7 mouse cellular contexts compared by ENCODE assay signal in genomic region chr7:116309456-116309855, GRCm38 (mm10). TPM values are rescaled to one million over a fixed set of nuclear protein-coding genes. Genes with fewer than 3 reads are reported as not detected.
A peak's percentile ranks its signal among the peaks of the same experiment; 100 is the strongest.
DNase-seq lines count a peak whose midpoint lies in the region; ATAC-seq and TF ChIP-seq lines count a peak whose summit lies in the region.

No protein-coding gene starts in this region.

- H3K27me3 ChIP-seq in spleen, adult 2 months (ENCODE audit: control insufficient read depth, insufficient read depth, low read length) = peaks cover 19% of the 10 kb centered on the region
- H3K27me3 ChIP-seq in embryonic facial prominence, embryonic 14.5 days (replicated peaks; ENCODE audit: control insufficient read depth, insufficient read depth, low read length) = peaks cover 35% of the 10 kb centered on the region
- H3K27me3 ChIP-seq in limb, embryonic 13.5 days = peaks cover 41% of the 10 kb centered on the region
- H3K27me3 ChIP-seq in neural tube, embryonic 13.5 days = peaks cover 20% of the 10 kb centered on the region

- no peak for TF ChIP-seq POLR2A in spleen, adult 2 months (IDR thresholded peaks at IDR 0.05; ENCODE audit: low read depth, low read length)

- H3K9me3 ChIP-seq in embryonic facial prominence, embryonic 14.5 days (ENCODE audit: control insufficient read depth, low read length) = no peaks in the 10 kb centered on the region
- no peaks in the 10 kb centered on the region for H3K9me3 ChIP-seq in limb, embryonic 13.5 days
- H3K9me3 ChIP-seq in neural tube, embryonic 13.5 days = no peaks in the 10 kb centered on the region

- H3K4me2 ChIP-seq in embryonic facial prominence, embryonic 14.5 days (ENCODE audit: low read depth, low read length) = peak overlapping the region; percentile 33; the same call in 1 of the 2 replicates
- H3K4me2 ChIP-seq in limb, embryonic 13.5 days (replicated peaks) = peak overlapping the region; percentile 27; the same call in 1 of the 2 replicates
- peak overlapping the region; percentile 21; the same call in 1 of the 2 replicates for H3K4me2 ChIP-seq in neural tube, embryonic 13.5 days

- 33% methylated on average over 9 of the region's 9 CpGs for WGBS in spleen, adult 2 months
- WGBS in embryonic facial prominence, embryonic 14.5 days = 18% methylated on average over 9 of the region's 9 CpGs
- 27% methylated on average over 9 of the region's 9 CpGs for WGBS in limb, embryonic 13.5 days
- 10% methylated on average over 9 of the region's 9 CpGs for WGBS in neural tube, embryonic 13.5 days

- no peaks in the 10 kb centered on the region for H3K36me3 ChIP-seq in spleen, adult 2 months (ENCODE audit: control insufficient read depth, insufficient read depth, low read length)
- no peaks in the 10 kb centered on the region for H3K36me3 ChIP-seq in embryonic facial prominence, embryonic 14.5 days (ENCODE audit: control insufficient read depth, insufficient read depth, low read length)
- no peaks in the 10 kb centered on the region for H3K36me3 ChIP-seq in limb, embryonic 13.5 days
- no peaks in the 10 kb centered on the region for H3K36me3 ChIP-seq in neural tube, embryonic 13.5 days

- H3K9ac ChIP-seq in embryonic facial prominence, embryonic 14.5 days (ENCODE audit: low read depth, low read length) = no peak overlapping the region
- H3K9ac ChIP-seq in limb, embryonic 13.5 days = no peak overlapping the region
- H3K9ac ChIP-seq in neural tube, embryonic 13.5 days = no peak overlapping the region

- no peak for ATAC-seq in embryonic facial prominence, embryonic 14.5 days (ENCODE audit: low read depth)
- no peak for ATAC-seq in limb, embryonic 13.5 days (ENCODE audit: low FRiP score, low read depth)
- no peak for ATAC-seq in neural tube, embryonic 13.5 days (ENCODE audit: low read depth)

- peak in 1 of 2 experiments; percentile 30 for DNase-seq in spleen, adult 2 months (ENCODE audit: low read depth in 1 of 2, low spot score in 2 of 2)
- no peak for DNase-seq in spleen, postnatal 4 days (ENCODE audit: low spot score in 2 of 2)
- no peak for DNase-seq in embryonic facial prominence, embryonic 14.5 days (ENCODE audit: low spot score)
- DNase-seq in layer of hippocampus, adult 2 months (ENCODE audit: low spot score in 2 of 2) = no peak
- no peak for DNase-seq in left cerebral cortex, adult 11 months (ENCODE audit: low spot score)

- peaks cover 10% of the 10 kb centered on the region for H3K4me1 ChIP-seq in spleen, adult 2 months (ENCODE audit: control insufficient read depth, insufficient read depth, insufficient read length)
- H3K4me1 ChIP-seq in embryonic facial prominence, embryonic 14.5 days (ENCODE audit: control insufficient read depth, insufficient read depth, low read length) = peaks cover 3% of the 10 kb centered on the region; the same call in 1 of the 2 replicates
- peaks cover 15% of the 10 kb centered on the region for H3K4me1 ChIP-seq in limb, embryonic 13.5 days
- peaks cover 31% of the 10 kb centered on the region for H3K4me1 ChIP-seq in neural tube, embryonic 13.5 days (replicated peaks)

- no peak for TF ChIP-seq CTCF in spleen, adult 2 months (IDR thresholded peaks at IDR 0.05; ENCODE audit: extremely low read depth, insufficient read depth, insufficient read length, insufficient replicate concordance)
- TF ChIP-seq CTCF in layer of hippocampus, adult 2 months (conservative IDR thresholded peaks at IDR 0.05) = no peak

- H3K27ac ChIP-seq in spleen, adult 2 months (ENCODE audit: insufficient read depth, low read length) = no peak overlapping the region
- H3K27ac ChIP-seq in embryonic facial prominence, embryonic 14.5 days (replicated peaks; ENCODE audit: low read depth, low read length) = no peak overlapping the region
- H3K27ac ChIP-seq in limb, embryonic 13.5 days = no peak overlapping the region
- H3K27ac ChIP-seq in neural tube, embryonic 13.5 days (replicated peaks) = no peak overlapping the region
- H3K27ac ChIP-seq in layer of hippocampus, adult 2 months = no peak overlapping the region

- peak overlapping the region; percentile 22; the same call in 1 of the 2 replicates for H3K4me3 ChIP-seq in spleen, adult 2 months (ENCODE audit: extremely low read depth, insufficient read depth, insufficient read length)
- no peak overlapping the region; the same call in 1 of the 2 replicates for H3K4me3 ChIP-seq in embryonic facial prominence, embryonic 14.5 days (ENCODE audit: low read depth, low read length)
- no peak overlapping the region for H3K4me3 ChIP-seq in limb, embryonic 13.5 days
- no peak overlapping the region for H3K4me3 ChIP-seq in neural tube, embryonic 13.5 days
- no peak overlapping the region for H3K4me3 ChIP-seq in layer of hippocampus, adult 2 months

RNA-seq across cellular contexts. Expression of gene Plekha7, which starts 1.3 kb away (rescaled TPM):
- polyA plus RNA-seq in spleen, adult 2 months (2012; rRNA removed) = 3.8 and 3.9 TPM in 2 replicates
- 8.2 and 9.2 TPM in 2 replicates for polyA plus RNA-seq in embryonic facial prominence, embryonic 14.5 days (2014; fragmentation: Nextera tagmentation; extraction: Ambion mirVana)
- 7.3 and 9.7 TPM in 2 replicates for polyA plus RNA-seq in limb, embryonic 13.5 days (2015; fragmentation: Nextera tagmentation; extraction: Ambion mirVana)
- polyA plus RNA-seq in neural tube, embryonic 13.5 days (2015; fragmentation: Nextera tagmentation; extraction: Ambion mirVana) = 6.7 and 7.9 TPM in 2 replicates
- 10 to 100 TPM; 17.2 to 19.1 TPM for total RNA-seq in layer of hippocampus, adult 2 months (2021)

RNA-seq across cellular contexts. Expression of gene Rps13, which starts 24.5 kb away (rescaled TPM):
- polyA plus RNA-seq in spleen, adult 2 months (2012; rRNA removed) = 73.6 and 160 TPM in 2 replicates
- 864 and 873 TPM in 2 replicates for polyA plus RNA-seq in embryonic facial prominence, embryonic 14.5 days (2014; fragmentation: Nextera tagmentation; extraction: Ambion mirVana)
- polyA plus RNA-seq in limb, embryonic 13.5 days (2015; fragmentation: Nextera tagmentation; extraction: Ambion mirVana) = 761 and 830 TPM in 2 replicates
- polyA plus RNA-seq in neural tube, embryonic 13.5 days (2015; fragmentation: Nextera tagmentation; extraction: Ambion mirVana) = 578 and 606 TPM in 2 replicates
- 100 to 1,000 TPM; 242 to 244 TPM for total RNA-seq in layer of hippocampus, adult 2 months (2021)
